Mouse (Mus musculus) hindbrain, embryonic 10.5 days (tissue): ENCODE results near the gene Pdcd6. TPM values are rescaled to one million over a fixed set of nuclear protein-coding genes. Genes with fewer than 3 reads are reported as not detected.

ENCODE experiments used
- polyA plus RNA-seq: library from polyadenylated mRNA; unstranded; fragments of >200 nt; fragmentation: Nextera tagmentation; extraction: Ambion mirVana; gene quantifications from 2 replicates; pipeline ENCODE4 v1.2.1, GENCODE M21; 2016

Gene Pdcd6
- polyA plus RNA-seq, 1 experiment from 2014 or later = 131 TPM

Other genes starting within 250 kb of the Pdcd6 start
- not detected in 2 replicates for gene Slc9a3, start 196.1 kb downstream of the Pdcd6 start, polyA plus RNA-seq
- gene Exoc3, start 108.8 kb downstream of the Pdcd6 start, polyA plus RNA-seq = 79.2 and 90.0 TPM in 2 replicates
- gene Ahrr, start 25.2 kb downstream of the Pdcd6 start, polyA plus RNA-seq = 0.81 and 1.1 TPM in 2 replicates
- 221 and 266 TPM in 2 replicates for gene Sdha, start 32.7 kb upstream of the Pdcd6 start, polyA plus RNA-seq
- 46.2 and 53.9 TPM in 2 replicates for gene Ccdc127, start 32.7 kb upstream of the Pdcd6 start, polyA plus RNA-seq
- not detected in 2 replicates for gene Lrrc14b, start 46.4 kb upstream of the Pdcd6 start, polyA plus RNA-seq
- 4.1 and 4.9 TPM in 2 replicates for gene Zfp72, start 73.3 kb upstream of the Pdcd6 start, polyA plus RNA-seq
- 94.6 and 115 TPM in 2 replicates for gene Ftl1-ps1, start 82.1 kb upstream of the Pdcd6 start, polyA plus RNA-seq
- gene Zfp825, start 176.4 kb upstream of the Pdcd6 start, polyA plus RNA-seq = 19.0 and 22.4 TPM in 2 replicates